Mouse (Mus musculus) testis, adult 2 months (tissue): ENCODE data around the gene Ccdc82. TPM values are rescaled to one million over a fixed set of nuclear protein-coding genes. Genes with fewer than 3 reads are reported as not detected.

Experiments
- H3K27ac ChIP-seq: fragments of 200-500 bp; 2 replicates; pipeline ENCODE4 v1.5.1; 2012; ENCODE audit warnings: low read depth, low read length; ENCODE audit not compliant: control insufficient read depth, insufficient read depth
- H3K27me3 ChIP-seq: fragments of 200-500 bp; 2 replicates; pipeline ENCODE4 v1.6.1; 2012; ENCODE audit warnings: mild to moderate bottlenecking, low read length, moderate library complexity; ENCODE audit not compliant: control insufficient read depth, insufficient read depth
- H3K36me3 ChIP-seq: fragments of 200-500 bp; 2 replicates; pipeline ENCODE4 v1.6.1; 2012; ENCODE audit warnings: mild to moderate bottlenecking, low read length; ENCODE audit not compliant: control insufficient read depth, insufficient read depth
- H3K4me1 ChIP-seq: fragments of 200-500 bp; 2 replicates; pipeline ENCODE4 v1.6.1; 2012; ENCODE audit warnings: low read length; ENCODE audit not compliant: control insufficient read depth, insufficient read depth
- H3K4me3 ChIP-seq: fragments of 200-500 bp; 2 replicates; pipeline ENCODE4 v1.5.1; 2012; ENCODE audit warnings: low read depth, mild to moderate bottlenecking, low read length, moderate library complexity, mixed read lengths; ENCODE audit not compliant: control insufficient read depth
- CTCF ChIP-seq: fragments of 200-500 bp; IDR thresholded peaks from 2 replicates; pipeline ENCODE4 v1.5.1; 2012; ENCODE audit warnings: low read depth, mild to moderate bottlenecking, inconsistent platforms, low read length, moderate library complexity; ENCODE audit not compliant: control insufficient read depth, insufficient read depth, insufficient replicate concordance
- POLR2A ChIP-seq: fragments of 200-500 bp; IDR thresholded peaks from 2 replicates; pipeline ENCODE4 v1.6.1; 2012; ENCODE audit warnings: low read depth, mild to moderate bottlenecking, inconsistent platforms, low read length, moderate library complexity; ENCODE audit not compliant: control insufficient read depth
- polyA plus RNA-seq: library from polyadenylated mRNA; depleted of rRNA; stranded (reverse); fragments of >200 nt; gene quantifications from 2 replicates; pipeline ENCODE4 v1.2.3, GENCODE M21; 2012

The Ccdc82 gene
- polyA plus RNA-seq, 1 experiment: 5.2 TPM

GRCm38 (mm10) chr9:13231545-13232216 lies 15.1 kb upstream of the Ccdc82 start:
- Histone ChIP-seq H3K27ac (no peak overlapping the region), H3K4me3 (no peak overlapping the region)
- TF ChIP-seq POLR2A: no peak
- no peak for TF ChIP-seq CTCF

GRCm38 (mm10) chr9:13242321-13242720 lies 4.4 kb upstream of the Ccdc82 start:
- no peaks in the 10 kb centered on the region for H3K27me3 ChIP-seq

More at GRCm38 (mm10) chr9:13231545-13232216, 15.1 kb upstream of the Ccdc82 start:
- Histone ChIP-seq H3K36me3 (no peaks in the 10 kb centered on the region), H3K27me3 (no peaks in the 10 kb centered on the region), H3K4me1 (no peaks in the 10 kb centered on the region)

GRCm38 (mm10) chr9:13245481-13245880 lies 1.3 kb upstream of the Ccdc82 start, which contains the start of gene Jrkl:
TSS of gene Jrkl (minus strand) at chr9:13245829.
- H3K36me3 ChIP-seq: no peaks in the 10 kb centered on the region
- H3K27ac ChIP-seq: peak within 1 kb of the TSS; percentile 77
- TF ChIP-seq CTCF (no peak), POLR2A (no peak)
- peak within 1 kb of the TSS; percentile 81 for H3K4me3 ChIP-seq
- H3K27me3 ChIP-seq: no peaks in the 10 kb centered on the region
- no peaks in the 10 kb centered on the region for H3K4me1 ChIP-seq

More at GRCm38 (mm10) chr9:13242321-13242720, 4.4 kb upstream of the Ccdc82 start:
- TF ChIP-seq CTCF (no peak), POLR2A (no peak)
- Histone ChIP-seq H3K4me3 (no peak overlapping the region), H3K4me1 (no peaks in the 10 kb centered on the region), H3K27ac (no peak overlapping the region), H3K36me3 (no peaks in the 10 kb centered on the region)

GRCm38 (mm10) chr9:13248104-13248503 lies 1.3 kb downstream of the Ccdc82 start:
- Histone ChIP-seq H3K4me3 (no peak overlapping the region), H3K36me3 (no peaks in the 10 kb centered on the region), H3K27me3 (no peaks in the 10 kb centered on the region), H3K4me1 (no peaks in the 10 kb centered on the region), H3K27ac (no peak overlapping the region)
- no peak for TF ChIP-seq POLR2A
- TF ChIP-seq CTCF: no peak

GRCm38 (mm10) chr9:13251251-13251650 lies 4.5 kb downstream of the Ccdc82 start:
- TF ChIP-seq CTCF: no peak
- no peak for TF ChIP-seq POLR2A

GRCm38 (mm10) chr9:13256726-13257125 lies 10.0 kb downstream of the Ccdc82 start:
- no peaks in the 10 kb centered on the region for H3K4me1 ChIP-seq
- no peaks in the 10 kb centered on the region for H3K27me3 ChIP-seq
- no peak overlapping the region for H3K4me3 ChIP-seq
- no peak overlapping the region for H3K27ac ChIP-seq
- TF ChIP-seq CTCF (no peak), POLR2A (no peak)
- no peaks in the 10 kb centered on the region for H3K36me3 ChIP-seq

More at GRCm38 (mm10) chr9:13251251-13251650, 4.5 kb downstream of the Ccdc82 start:
- no peak overlapping the region for H3K4me3 ChIP-seq
- no peaks in the 10 kb centered on the region for H3K4me1 ChIP-seq
- no peaks in the 10 kb centered on the region for H3K36me3 ChIP-seq
- no peaks in the 10 kb centered on the region for H3K27me3 ChIP-seq
- H3K27ac ChIP-seq: no peak overlapping the region

- TF ChIP-seq POLR2A (no peak), CTCF (no peak)
- Histone ChIP-seq H3K4me3 (no peak overlapping the region), H3K27ac (no peak overlapping the region), H3K27me3 (no peaks in the 10 kb centered on the region), H3K4me1 (no peaks in the 10 kb centered on the region), H3K36me3 (no peaks in the 10 kb centered on the region)
Observed at GRCm38 (mm10) chr9:13258173-13258572, 11.4 kb downstream of the Ccdc82 start.
